Comparison of ENCODE assay signal across 1 mouse cellular context in genomic region chr6:21629989-21630388, GRCm38 (mm10).
A peak's percentile ranks its signal among the peaks of the same experiment; 100 is the strongest.
TF ChIP-seq lines count a peak whose summit lies in the region.

No protein-coding gene starts in this region.

TF ChIP-seq in CH12.LX, 34 proteins besides CTCF, POLR2A, EP300 and RAD21 (continued from another document):
- TF ChIP-seq ZC3H11A (IDR thresholded peaks at IDR 0.05; ENCODE audit: low read depth, low read length) (no peak), TCF12 (IDR thresholded peaks at IDR 0.05; ENCODE audit: low read depth, low read length) (0 out of 2 replicates have a peak, but pooled peaks have one; percentile 27), RCOR1 (conservative IDR thresholded peaks at IDR 0.05; ENCODE audit: low read depth, low read length) (no peak), JUN (IDR thresholded peaks at IDR 0.05; ENCODE audit: insufficient read depth, low read depth, low read length) (peak; percentile 21; the same call in 1 of the 2 replicates), UBTF (IDR thresholded peaks at IDR 0.05; ENCODE audit: low read depth, low read length) (no peak), IRF4 (IDR thresholded peaks at IDR 0.05; ENCODE audit: low read depth, low read length) (peak; percentile 84), E2F4 (IDR thresholded peaks at IDR 0.05; ENCODE audit: insufficient replicate concordance, low read depth, low read length) (no peak), JUND (conservative IDR thresholded peaks at IDR 0.05; ENCODE audit: low read depth, low read length) (peak; percentile 64)
